Mouse (Mus musculus) thymus, postnatal 14 days (tissue): Measurements from ENCODE around the gene Nxn.

ENCODE experiments used
- DNase-seq: peaks from one replicate; pipeline ENCODE4 v3.0.0; 2021

Nxn gene

DNA sequence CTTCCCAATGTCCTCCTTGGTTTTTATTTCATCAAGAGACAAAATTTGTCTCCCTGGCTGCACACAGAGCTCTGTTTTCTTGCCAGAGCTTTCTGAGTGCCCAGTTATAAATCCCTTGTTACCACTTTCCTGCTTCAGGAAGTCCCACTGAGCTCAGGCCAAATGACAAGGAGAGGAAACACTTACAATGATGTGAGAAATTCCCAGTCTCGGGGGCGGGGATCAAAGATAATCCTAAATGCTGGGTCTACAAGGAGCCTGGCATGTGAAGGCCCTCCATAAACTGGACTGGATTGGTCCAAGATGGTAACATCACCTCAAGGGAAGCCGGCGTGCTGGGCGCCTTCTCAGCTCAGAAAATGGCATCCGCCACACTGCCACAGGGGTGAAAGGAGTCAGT, 106.1 kb downstream of the Nxn start:
- no peak for DNase-seq

DNA sequence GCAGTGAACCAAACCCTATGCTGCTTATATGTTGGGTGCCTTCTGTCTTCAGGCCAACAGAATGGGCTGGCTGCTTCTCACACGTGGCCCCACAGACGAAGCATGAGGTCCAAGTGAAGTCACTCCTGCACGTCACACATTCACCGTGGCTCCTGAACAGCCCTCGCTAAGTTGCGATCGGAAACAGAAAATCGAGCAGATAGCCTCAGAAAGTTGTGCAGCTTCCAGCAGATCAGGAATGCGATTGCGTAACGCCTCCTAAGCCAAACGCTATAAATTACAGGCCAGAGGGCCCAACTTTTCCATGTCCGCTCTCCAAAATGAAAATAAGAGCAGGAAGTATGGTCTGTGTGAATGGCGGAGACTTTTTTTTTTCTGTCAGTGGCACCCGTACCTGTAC, 106.5 kb downstream of the Nxn start:
- DNase-seq = no peak

DNA sequence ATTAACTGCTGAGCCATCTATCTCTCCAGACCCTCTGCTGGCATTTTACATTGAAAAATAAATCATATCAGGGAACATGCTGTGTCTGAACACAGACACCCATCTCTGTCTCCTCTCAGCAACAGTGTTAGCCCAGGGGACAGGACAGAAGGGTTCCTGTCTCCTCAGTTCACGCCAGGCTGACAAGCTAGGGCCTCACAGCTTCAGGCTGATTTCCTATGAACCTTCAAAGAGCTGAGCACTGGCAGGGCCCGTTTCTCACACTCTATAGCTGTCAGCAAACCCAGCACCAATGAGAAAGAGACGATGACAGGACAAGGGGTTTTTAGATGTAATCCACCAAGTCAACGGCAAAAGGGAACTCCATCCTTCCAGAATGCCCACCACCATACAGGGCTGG, 107.0 kb downstream of the Nxn start:
- DNase-seq = no peak

DNA sequence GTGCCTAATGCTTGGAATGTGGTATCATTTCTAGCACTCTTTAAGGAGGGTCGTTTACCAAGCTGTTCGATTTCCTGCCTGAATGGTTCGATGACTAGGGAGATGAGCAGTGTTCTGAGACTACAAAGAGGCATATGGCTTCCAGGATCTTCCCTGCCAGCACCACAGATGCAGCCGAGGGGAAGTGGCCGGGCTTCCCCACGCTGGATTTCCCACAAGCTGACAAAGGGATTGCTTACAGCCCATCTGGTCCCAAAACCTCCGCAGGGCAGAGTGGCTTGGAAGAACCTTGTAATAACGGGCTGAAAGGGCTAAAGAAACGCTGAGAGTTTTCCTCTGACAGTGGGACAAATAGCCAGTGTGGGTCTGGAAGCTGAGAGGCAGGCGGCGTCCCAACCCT, 108.6 kb downstream of the Nxn start:
- no peak for DNase-seq

DNA sequence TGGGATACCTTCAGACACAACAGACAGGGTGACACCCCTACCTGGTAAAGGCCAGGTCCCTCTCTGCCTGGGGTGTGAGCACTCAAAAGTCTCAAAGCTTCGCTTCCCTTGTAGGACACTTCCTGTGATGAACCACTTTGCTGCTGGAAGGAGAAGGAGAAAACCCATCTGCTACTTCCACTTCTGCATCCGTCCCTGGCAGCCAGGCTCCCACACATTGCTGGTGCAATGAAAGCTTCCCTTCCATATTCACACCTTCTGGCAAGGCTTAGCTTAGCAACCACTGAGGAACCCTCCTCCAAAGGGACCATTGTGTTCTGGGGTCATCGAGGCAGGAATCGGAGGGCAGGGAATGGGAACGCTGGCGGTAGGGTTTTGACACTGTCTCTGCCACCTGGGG, 110.3 kb downstream of the Nxn start:
- no peak for DNase-seq

DNA sequence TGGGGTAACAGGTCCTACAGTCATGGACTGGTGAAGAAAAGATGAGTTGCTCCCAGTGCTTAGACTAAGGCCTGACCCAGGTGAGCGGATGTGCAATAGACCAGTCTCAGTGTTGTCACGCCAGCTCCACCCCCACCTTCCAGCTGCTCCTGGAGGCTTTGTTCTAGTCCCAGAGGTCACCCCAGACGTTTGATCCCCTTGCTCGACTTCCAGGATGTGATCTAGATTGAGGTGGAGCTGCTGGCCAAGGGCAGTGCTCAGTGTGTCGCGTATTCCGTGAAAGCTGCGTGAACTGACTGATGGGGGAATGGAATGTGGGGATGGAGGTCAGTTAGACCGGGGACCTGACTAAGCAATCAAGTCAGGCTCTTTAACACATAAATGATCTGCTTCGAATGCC, 111.6 kb downstream of the Nxn start:
- no peak for DNase-seq

DNA sequence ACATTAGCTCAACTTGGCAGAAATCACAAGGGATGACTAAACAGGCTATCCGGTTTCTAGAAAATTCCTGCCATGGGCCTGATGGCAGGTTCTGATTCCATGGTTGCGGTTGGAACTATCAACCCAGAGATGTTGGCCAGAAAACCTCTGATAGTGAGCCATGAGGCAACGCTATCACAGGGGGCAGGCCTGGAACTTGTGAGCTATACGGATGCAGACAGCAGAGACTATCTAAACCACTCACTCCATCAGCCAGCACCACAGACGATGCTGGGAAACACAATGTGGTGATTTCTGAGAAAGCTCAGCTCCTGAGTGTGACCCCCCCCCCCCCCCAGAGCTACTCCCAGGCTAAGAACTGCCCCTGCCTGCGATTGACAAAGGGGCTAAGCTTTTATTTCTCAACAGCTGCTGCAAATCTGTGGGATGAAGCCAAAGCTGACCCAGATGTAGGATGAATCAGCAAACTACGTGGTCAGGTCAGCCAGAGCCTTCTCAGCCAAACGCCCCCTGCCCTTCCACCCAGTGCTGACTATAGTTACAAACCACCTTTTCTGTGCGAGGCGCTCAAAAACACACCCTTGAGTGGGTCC, 112.3 kb downstream of the Nxn start:
- no peak for DNase-seq

DNA sequence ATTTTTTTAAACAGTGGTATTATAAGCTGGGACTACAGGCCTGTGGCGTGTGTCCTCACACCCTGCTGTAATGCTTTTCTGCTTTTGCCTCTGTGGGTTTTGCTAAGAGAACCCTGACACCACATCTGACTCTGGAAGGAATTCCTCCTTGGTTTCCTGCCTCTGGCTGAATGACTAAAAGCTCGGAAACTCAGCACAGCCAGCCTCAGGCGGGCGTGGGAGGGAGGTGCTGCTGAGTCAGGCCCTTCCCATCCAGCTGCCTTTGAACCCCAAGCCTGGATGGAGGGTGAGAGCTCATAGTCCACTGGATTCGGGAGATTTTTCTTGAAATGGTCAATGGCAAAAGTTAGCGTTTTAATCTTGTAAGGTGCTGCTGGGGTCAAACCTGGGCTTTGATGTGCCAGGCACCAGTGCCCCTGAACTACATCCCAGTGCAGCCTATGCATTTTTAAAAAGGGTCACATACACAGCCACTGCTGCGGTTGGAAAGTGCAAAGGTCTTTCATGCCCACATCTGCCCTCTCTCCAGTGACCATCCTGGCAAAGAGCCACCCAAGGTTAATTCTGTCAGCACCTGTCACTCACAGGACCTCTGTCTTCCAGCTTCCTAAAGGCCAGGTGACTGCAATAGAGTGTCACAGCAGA, 113.4 kb downstream of the Nxn start:
- no peak for DNase-seq

DNA sequence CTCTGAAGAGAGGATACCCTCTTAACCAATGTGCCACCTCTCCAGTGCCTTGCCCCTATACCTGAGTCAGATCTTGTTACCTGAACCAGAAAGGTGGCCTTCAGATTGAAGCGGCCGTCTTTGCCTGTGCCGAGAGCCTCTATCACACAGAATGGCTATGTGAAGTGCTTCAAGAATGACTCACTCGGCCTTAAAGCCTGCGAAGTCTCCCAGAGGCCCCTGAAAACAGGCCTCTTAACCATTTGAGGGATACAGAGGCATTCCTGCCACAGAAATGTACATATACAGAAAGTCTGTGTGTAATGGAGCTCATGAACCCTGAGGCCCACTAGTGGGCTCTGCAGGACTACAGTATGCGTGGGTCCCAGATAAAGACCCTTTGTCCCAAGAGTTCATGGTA, 115.1 kb downstream of the Nxn start:
- DNase-seq = no peak

GRCm38 (mm10) chr11:76279971-76280370, 119.0 kb downstream of the Nxn start:
- no peak for DNase-seq

- no peak for DNase-seq
These were observed 119.7 kb downstream of the Nxn start for GRCm38 (mm10) chr11:76278960-76279852.

DNA sequence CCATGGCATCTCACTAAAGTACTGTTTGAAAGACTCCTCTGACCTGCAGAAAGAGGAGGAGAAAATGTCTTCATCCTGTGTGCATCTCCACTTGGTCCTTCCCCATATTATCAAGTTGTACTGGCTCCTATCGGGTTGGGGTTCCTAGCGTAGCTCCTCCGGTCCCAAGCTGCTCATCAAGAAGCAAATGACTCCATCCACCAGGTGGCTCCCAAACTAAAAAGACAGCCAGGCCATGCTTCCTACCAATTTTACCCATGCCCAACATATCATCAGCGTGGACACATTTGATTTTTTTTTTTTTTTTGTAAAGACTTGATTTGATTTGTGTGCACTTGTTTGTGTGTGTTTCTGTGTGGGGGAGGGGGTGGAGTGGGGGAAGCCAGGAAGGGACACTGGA, 126.5 kb downstream of the Nxn start:
- no peak for DNase-seq

GRCm38 (mm10) chr11:76268521-76269065, 130.3 kb downstream of the Nxn start:
- no peak for DNase-seq

DNA sequence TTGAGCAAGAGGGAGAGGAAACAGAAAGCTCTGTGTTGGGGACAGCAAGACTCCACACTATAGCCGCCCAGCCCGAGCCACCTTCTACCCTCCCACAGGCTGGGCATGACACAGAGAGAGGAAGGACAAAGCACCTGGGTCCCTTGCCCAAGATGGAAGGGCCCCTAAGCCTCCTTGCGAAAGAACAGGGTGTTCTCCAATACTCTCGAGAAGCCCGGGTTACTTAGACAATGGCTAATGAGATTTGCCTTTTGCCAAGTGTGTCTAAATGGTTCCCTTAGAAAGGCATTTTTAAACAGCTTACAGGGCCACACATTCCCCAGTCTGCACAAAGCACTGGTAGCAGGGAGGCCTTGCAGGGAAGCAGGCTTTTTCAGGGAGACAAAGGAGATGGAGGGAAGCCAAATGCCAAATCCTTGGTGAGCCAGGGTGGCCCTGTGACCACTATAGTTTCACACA, 130.9 kb downstream of the Nxn start:
- DNase-seq = no peak

GRCm38 (mm10) chr11:76267550-76267949, 131.4 kb downstream of the Nxn start:
- no peak for DNase-seq

GRCm38 (mm10) chr11:76262611-76263351, 136.2 kb downstream of the Nxn start:
- no peak for DNase-seq

GRCm38 (mm10) chr11:76261224-76261623, 137.7 kb downstream of the Nxn start:
- DNase-seq = peak; percentile 8

- no peak for DNase-seq
These were observed 138.5 kb downstream of the Nxn start for GRCm38 (mm10) chr11:76260208-76261050.

DNA sequence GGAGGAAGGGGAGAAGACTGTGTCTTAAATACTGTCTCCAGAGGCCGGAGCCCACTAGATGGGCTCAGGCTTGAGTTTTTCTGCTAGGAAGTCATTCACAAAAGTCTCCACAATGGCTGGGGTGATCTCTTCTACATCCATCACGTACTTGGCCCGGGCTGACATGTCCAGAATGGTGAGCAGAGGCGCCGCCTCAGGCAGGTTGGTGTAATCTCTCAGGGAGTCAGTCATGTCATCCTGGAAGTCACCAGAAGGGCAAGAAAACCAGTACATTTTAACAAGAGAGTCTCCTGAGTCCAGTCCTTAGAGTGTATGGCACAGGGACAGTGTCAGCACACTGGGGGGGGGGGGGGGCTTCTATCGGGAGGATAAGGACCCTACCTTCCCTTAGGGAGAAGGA, 140.4 kb downstream of the Nxn start:
- no peak for DNase-seq

GRCm38 (mm10) chr11:76257386-76257785, 141.6 kb downstream of the Nxn start:
- no peak for DNase-seq

GRCm38 (mm10) chr11:76256129-76256528, 142.8 kb downstream of the Nxn start:
- DNase-seq = no peak

GRCm38 (mm10) chr11:76255431-76256001, 143.4 kb downstream of the Nxn start:
- no peak for DNase-seq
